Mouse (Mus musculus): ENCODE results near the gene Pcna.

DNA sequence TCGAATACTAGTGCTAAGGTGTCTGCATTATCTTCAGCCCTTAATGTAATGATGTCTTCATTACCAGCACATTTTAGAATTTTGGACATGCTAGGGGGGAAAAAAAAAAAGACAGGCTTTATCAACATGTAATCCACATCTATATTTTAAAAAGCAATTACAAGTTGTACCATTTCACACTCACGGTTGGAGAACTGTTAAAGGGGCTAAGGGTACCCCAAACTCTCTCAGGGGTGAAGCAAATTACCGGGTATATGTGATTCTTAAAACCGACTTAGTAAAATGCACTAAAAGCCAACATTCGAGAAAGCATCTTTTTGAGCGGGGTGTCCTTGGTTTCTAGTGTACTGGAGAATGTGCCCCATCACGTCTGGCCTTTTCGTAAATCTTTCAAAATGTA, 1.2 kb downstream of the Pcna start:
- TF ChIP-seq CTCF (IDR thresholded peaks at IDR 0.05; ENCODE audit: insufficient read depth, low read depth, low read length) = no peak
- TF ChIP-seq POLR2A (IDR thresholded peaks at IDR 0.05; ENCODE audit: insufficient read depth, low read depth, low read length) = no peak

All from olfactory bulb, adult 2 months (tissue).